Mouse (Mus musculus) right cerebral cortex, postnatal 36 days (tissue): ENCODE results near the gene Rnf4.

ENCODE experiments used
- DNase-seq, 2 experiments: peaks; one replicate each; pipeline ENCODE4 v3.0.0; 2022; ENCODE audit warnings: low spot score in 2 of 2, mixed read lengths in 1 of 2

Gene Rnf4

DNA sequence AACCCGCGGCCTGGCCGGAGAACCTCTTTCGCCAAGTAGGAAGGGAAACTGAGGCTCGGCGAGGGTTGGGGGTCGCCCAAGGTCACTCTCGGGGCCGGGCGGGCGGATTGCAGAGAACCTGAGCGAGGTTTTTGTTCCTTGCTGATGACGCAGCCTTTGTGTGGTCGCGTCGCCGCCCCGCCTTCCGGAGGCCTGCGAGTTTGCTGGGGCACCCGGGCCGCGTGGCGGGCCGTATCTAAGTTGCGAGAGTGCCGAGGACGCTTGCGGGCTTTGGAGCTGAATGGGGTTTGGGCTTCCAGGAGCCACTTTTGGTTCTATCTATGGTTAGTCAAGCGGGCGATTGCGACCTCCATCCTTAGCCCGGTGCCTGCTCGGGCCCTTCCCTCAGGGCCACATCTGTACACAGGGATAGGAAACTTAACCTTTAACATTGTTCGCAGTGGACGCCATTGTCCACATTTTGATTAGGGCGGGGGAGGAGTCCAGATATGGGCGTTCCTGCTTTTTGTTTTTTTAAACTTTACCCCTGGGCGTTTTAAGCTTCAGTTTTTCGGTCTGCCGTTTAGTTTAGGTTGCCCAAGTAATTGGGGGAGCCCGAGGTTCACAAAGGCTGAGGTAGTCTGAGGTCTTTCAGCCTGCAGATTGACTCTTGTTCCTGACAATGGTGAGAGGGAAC is 824 bp downstream of the Rnf4 start:
- DNase-seq, result peak; percentile 22 to 33

GRCm38 (mm10) chr5:34340246-34340645 is 4.2 kb downstream of the Rnf4 start:
- no peak for DNase-seq

DNA sequence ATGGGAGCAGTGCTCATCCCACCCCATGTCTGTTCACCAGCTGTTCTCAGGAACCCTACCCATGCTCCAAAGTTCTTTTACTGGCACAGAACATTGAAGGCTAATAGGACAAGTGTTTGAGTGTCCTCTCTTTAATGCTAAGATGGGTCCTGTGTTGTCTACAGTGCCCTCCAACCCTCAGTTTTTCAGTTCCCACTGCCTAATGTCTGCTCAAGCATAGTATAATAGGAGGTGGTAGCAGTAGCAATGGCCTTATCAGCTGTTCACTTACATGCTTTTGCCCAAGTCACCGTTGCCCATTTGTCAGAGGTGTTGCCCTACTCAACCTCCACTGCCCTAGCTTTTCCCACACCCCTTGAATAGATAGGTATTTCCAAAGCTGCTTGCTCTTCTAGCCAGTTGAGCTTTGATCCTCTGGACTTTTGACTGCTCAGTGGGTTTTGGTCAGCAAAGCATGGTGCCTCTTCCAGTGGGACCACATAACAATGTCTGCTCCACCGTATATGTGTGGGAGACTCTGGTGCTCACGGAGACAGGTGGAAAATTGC is 16.1 kb downstream of the Rnf4 start:
- no peak for DNase-seq

- DNase-seq, result no peak
Measured at GRCm38 (mm10) chr5:34360261-34360660, 24.2 kb downstream of the Rnf4 start.

GRCm38 (mm10) chr5:34363115-34363514 is 27.0 kb downstream of the Rnf4 start:
- DNase-seq, result no peak

GRCm38 (mm10) chr5:34368551-34369290 is 32.6 kb downstream of the Rnf4 start:
- DNase-seq, result no peak

- peak; percentile 96 to 97 for DNase-seq
Measured at GRCm38 (mm10) chr5:34369341-34370021, 33.4 kb downstream of the Rnf4 start, which contains the start of gene Fam193a. Gene Fam193a, plus strand, starts transcription at chr5:34369933.

GRCm38 (mm10) chr5:34370022-34370823 is 34.1 kb downstream of the Rnf4 start:
- DNase-seq, result peak; percentile 13

GRCm38 (mm10) chr5:34370840-34371239 is 34.8 kb downstream of the Rnf4 start:
- no peak for DNase-seq

- no peak for DNase-seq
Measured at GRCm38 (mm10) chr5:34372141-34372540, 36.1 kb downstream of the Rnf4 start.

DNA sequence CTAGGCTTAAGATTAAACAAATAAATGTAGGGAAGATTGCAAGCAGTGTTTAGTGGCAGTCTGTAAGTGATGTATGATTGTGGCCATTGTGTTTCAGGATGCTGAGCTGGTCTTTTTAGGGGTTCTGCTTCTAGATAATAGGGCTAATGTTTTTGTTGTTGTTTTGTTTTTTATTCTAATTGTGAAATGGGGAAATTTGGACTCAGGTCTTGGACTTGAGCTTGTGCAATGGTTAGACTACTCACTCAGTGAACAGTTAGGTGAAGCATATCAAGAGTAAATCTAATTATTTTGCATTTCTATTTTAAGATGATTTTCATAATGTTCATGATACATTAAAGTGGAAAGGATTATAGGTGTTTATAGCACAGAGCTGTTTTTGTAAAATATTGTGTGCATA is 36.5 kb downstream of the Rnf4 start:
- no peak for DNase-seq

DNA sequence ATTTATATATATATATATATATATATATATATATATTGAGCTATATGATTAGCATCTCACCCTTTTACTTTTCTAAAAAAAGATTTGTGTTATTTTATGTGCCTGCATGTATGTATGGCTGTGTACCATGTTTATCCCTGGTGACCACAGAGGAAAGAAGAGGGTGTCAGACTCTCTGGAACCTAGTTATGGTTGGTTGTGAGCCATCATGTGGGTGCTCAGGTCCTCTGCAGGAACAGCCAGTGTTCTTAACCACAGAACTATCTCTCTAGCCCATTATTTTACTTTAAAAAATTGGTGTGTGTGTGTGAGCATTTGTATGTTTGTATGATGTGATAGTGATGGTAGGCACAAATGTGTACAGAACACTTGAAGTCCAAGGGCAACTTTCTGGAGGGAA is 42.7 kb downstream of the Rnf4 start:
- DNase-seq, result no peak

- DNase-seq, result no peak
Measured at GRCm38 (mm10) chr5:34381700-34382099, 45.6 kb downstream of the Rnf4 start.

DNA sequence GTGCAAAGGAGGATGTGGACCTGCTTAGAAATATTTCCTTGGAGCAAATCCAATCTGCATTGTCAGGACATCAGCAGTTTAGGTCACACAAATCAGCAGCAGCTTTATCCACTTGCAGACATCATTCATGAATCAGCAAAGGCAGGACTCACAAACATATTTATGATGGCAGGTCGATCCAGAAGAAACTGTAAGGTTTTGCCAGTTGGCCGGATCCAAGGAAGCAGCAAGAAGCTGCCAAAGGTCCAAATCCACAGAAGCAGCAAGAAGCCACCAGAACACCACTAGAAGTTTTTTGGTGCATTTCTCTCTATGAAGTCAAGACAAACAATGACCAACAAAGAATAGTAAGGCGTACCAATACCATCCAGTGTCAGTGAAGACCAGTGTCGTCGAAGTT is 49.5 kb downstream of the Rnf4 start:
- DNase-seq, result no peak

- DNase-seq, result no peak
Measured at GRCm38 (mm10) chr5:34386744-34387143, 50.7 kb downstream of the Rnf4 start.

GRCm38 (mm10) chr5:34393251-34393650 is 57.2 kb downstream of the Rnf4 start:
- no peak for DNase-seq

GRCm38 (mm10) chr5:34395347-34395746 is 59.3 kb downstream of the Rnf4 start:
- no peak for DNase-seq

DNA sequence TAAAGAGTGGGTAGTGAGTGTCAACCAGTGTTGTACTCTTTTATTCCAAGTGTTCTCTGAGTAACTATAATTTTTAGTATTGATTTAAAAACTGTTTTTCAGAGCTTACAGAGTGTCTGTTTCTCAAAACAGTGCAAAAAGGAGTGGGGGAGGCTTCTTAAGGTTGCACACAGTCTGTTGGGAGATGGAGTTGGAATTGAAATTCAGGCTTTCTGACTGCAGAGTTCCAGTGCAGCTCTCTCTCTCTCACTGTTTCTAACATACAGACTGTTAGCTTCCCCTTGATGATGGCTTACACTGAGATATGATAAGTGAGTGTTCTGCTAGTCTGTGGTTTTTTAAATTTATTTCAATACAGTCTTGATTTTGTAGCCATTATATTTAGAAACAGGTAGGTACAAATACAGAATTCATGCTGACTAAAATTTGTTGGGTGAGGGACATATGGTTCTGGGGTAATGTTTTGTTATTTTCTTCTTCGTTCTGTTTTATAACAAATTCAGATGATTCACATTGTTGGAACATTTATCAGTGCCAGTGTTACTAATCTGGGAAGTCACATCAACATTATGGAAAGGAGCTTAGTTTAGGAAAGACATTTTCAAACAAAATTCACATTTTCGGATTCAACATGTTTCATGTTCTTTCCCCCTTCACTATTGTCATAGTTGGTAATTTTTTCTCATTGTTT is 59.9 kb downstream of the Rnf4 start:
- DNase-seq, result no peak

DNA sequence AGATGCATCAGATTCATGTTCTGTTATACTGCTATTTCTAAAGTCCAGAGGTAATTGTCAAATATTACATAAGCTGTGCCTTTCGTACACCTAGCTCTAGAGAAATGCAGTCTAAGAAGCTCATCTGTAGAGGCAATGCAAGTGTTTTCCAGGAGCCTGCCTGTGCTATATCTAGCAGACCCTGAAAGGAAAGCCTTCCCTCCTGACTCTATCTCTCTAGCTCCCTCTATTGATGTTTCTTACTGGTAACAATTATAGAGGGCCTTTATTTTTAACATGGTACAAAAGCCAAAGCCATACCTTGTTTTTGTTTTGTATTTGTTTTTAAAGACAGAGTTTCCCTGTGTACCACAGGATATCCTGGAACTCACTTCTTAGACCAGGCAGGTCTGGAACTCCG is 61.8 kb downstream of the Rnf4 start:
- no peak for DNase-seq

- DNase-seq, result no peak
Measured at GRCm38 (mm10) chr5:34398326-34398725, 62.2 kb downstream of the Rnf4 start.
